Mouse (Mus musculus): Measurements from ENCODE around the gene Tmod2. TPM values are rescaled to one million over a fixed set of nuclear protein-coding genes. Genes with fewer than 3 reads are reported as not detected.
A peak's percentile ranks its signal among the peaks of the same experiment; 100 is the strongest.
"Not testable (repeated sequence)": the region's sequence is repeated elsewhere in the genome, so short reads cannot be mapped to it uniquely, and the experiment has no call there.

The Tmod2 gene
- polyA plus RNA-seq, 1 experiment from 2014 or later = 198 TPM

DNA sequence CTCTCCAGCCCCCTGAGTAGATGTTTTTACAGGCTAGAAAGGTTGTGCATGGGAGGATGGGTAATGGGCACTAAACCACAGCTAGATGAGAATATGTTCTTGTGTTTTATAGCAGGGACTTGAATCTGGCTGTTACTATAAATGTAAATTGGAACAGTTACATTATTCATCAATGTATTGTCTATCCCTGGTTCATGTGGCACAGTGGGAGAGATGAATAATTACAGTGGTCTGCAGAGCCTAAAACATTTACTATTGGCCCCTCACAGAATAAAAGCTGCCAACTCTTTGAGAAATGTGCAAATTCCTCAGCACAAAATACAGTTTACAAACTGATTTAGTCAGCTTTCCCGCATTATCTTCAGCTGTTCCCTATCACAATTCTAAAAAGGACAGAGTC, 74.7 kb downstream of the Tmod2 start:
- Histone ChIP-seq H3K27ac (no peak overlapping the region), H3K4me2 (no peak overlapping the region), H3K9ac (no peak overlapping the region; the same call in 1 of the 2 replicates), H3K27me3 (no peaks in the 10 kb centered on the region), H3K36me3 (peaks cover 3% of the 10 kb centered on the region; the same call in 1 of the 2 replicates), H3K4me3 (no peak overlapping the region), H3K4me1 (replicated peaks) (peaks cover 8% of the 10 kb centered on the region), H3K9me3 (no peaks in the 10 kb centered on the region)
- WGBS = 71% methylated on average over 1 of the region's 1 CpGs
- ATAC-seq (ENCODE audit: low FRiP score) = no peak

DNA sequence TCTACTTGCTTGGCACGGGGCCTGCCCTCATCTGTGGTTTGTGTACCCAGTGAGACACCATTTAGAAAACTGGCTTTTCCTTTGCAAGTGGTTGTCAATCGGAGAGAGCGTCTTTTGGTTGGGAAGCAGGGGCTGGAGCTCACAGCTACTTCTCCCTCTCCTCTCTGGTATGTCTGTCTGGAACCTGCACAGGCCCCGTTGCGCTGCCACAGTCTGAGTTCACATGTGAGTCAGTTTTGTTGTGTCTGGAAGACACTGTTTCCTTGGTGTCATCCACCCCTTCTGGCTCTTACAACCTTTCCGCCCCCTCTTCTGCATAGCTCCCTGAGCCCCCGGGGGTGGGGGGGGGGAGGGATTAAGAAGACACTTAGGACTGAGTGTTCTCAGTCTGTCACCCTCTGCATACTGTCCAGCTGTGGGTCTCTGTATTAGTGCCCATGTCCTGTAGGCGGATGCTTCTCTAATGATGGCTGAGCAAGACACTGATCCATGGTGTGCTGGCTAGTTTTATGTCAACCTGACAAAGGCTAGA, 76.6 kb downstream of the Tmod2 start:
- peaks cover 6% of the 10 kb centered on the region; the same call in 1 of the 2 replicates for H3K4me1 ChIP-seq (replicated peaks)
- ATAC-seq (ENCODE audit: low FRiP score) = no peak
- WGBS = 93% methylated on average over 8 of the region's 8 CpGs

DNA sequence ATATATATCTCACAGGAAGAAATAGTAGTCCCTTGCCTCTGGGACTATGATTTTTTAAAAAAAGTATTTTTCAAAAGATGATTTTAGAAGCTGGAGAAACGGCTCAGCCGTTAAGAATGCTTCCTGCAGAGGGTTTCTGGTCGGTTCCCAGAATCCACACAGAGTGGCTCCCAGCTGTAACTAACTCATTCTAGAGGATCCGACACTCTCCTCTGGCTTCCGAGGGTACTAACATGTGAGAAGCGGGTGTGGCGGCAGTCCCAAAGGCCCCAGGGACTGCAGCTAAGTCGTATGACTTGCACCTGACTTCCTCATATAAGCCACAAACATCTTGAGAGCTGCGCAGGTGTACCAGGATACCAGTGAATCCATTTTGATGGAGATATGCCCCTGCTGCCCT, 78.1 kb downstream of the Tmod2 start:
- H3K4me2 ChIP-seq; H3K9ac ChIP-seq; H3K27me3 ChIP-seq; H3K4me1 ChIP-seq (replicated peaks); H3K9me3 ChIP-seq; ATAC-seq (ENCODE audit: low FRiP score); H3K4me3 ChIP-seq; H3K27ac ChIP-seq: not testable (repeated sequence)
- H3K36me3 ChIP-seq = peaks cover 20% of the 10 kb centered on the region
- 80% methylated on average over 9 of the region's 9 CpGs for WGBS

More for the DNA sequence above, 76.6 kb downstream of the Tmod2 start:
- Histone ChIP-seq H3K4me3 (no peak overlapping the region), H3K27me3 (no peaks in the 10 kb centered on the region), H3K36me3 (peaks cover 9% of the 10 kb centered on the region), H3K9ac (no peak overlapping the region), H3K27ac (no peak overlapping the region), H3K9me3 (no peaks in the 10 kb centered on the region), H3K4me2 (no peak overlapping the region)

DNA sequence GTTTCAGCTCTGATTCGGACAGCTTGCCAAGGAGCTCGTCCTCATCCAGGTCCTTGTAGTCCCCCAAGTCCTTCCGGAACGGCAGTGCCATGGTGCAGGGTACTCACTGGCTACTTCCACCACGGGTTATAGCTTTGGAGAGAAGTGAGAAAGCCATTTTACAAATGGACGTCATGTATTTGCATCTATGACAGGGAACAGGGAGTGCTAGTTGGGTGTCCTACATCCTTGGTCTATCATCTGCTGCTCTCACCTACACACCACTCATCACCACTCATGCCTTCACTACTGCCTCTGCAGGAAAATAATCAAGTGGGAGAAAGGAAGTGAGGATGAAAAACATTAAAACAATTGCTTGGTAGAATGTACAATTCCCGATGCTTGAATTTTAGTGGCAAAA, 78.7 kb downstream of the Tmod2 start:
- Histone ChIP-seq H3K9ac (no peak overlapping the region), H3K27ac (no peak overlapping the region), H3K4me1 (replicated peaks) (peaks cover 6% of the 10 kb centered on the region; the same call in 1 of the 2 replicates), H3K27me3 (no peaks in the 10 kb centered on the region), H3K9me3 (no peaks in the 10 kb centered on the region), H3K4me3 (no peak overlapping the region), H3K4me2 (no peak overlapping the region), H3K36me3 (peaks cover 24% of the 10 kb centered on the region)
- WGBS = 95% methylated on average over 7 of the region's 7 CpGs
- no peak for ATAC-seq (ENCODE audit: low FRiP score)

DNA sequence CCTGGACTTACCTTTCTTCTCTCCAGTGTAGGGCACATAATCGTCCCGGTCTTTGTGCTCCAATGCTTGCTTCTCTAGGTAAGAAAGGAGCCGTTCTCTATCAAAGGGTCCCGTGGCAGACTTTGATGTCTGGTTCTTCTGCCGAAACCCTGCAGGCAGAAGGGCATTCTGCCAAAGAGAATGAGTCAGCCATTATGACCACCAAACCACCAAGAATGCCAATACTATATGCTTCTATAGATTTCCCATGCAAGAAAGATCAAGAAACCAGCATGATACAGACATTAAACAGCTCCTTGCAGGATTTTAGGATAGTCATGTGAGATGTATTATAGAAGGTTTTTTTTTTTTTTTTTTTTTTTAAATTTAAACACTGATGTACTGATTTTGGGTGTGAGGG, 81.8 kb downstream of the Tmod2 start:
- Histone ChIP-seq H3K36me3 (peaks cover 24% of the 10 kb centered on the region), H3K4me3 (no peak overlapping the region), H3K9me3 (no peaks in the 10 kb centered on the region), H3K27ac (no peak overlapping the region), H3K4me1 (replicated peaks) (no peaks in the 10 kb centered on the region), H3K4me2 (no peak overlapping the region), H3K27me3 (no peaks in the 10 kb centered on the region), H3K9ac (no peak overlapping the region)
- ATAC-seq (ENCODE audit: low FRiP score) = no peak
- WGBS = 73% methylated on average over 5 of the region's 5 CpGs

DNA sequence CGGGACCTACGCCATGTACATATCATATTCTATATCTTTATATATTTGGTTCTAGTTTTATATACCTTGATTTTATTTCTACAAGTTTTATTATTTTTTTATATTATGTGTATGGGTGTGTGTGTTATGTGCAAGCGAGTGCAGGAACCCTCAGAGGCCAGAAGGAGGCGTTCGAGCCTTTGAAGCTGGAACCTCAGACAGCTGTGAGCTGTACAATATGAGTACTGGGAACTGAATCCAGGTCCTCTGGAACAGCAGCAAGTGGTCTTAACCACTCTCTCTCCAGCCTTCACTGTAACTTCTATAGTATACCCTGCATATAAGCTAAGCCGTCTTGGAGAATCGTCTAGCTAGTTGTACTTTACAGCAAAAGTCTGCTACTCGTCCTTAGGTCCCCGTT, 83.0 kb downstream of the Tmod2 start:
- no peak overlapping the region for H3K27ac ChIP-seq
- ATAC-seq (ENCODE audit: low FRiP score) = no peak
- H3K9me3 ChIP-seq = no peaks in the 10 kb centered on the region
- H3K9ac ChIP-seq = no peak overlapping the region
- no peak overlapping the region for H3K4me2 ChIP-seq
- no peak overlapping the region for H3K4me3 ChIP-seq
- H3K27me3 ChIP-seq = no peaks in the 10 kb centered on the region
- H3K4me1 ChIP-seq (replicated peaks) = no peaks in the 10 kb centered on the region
- WGBS = 98% methylated on average over 9 of the region's 9 CpGs
- peaks cover 24% of the 10 kb centered on the region for H3K36me3 ChIP-seq

DNA sequence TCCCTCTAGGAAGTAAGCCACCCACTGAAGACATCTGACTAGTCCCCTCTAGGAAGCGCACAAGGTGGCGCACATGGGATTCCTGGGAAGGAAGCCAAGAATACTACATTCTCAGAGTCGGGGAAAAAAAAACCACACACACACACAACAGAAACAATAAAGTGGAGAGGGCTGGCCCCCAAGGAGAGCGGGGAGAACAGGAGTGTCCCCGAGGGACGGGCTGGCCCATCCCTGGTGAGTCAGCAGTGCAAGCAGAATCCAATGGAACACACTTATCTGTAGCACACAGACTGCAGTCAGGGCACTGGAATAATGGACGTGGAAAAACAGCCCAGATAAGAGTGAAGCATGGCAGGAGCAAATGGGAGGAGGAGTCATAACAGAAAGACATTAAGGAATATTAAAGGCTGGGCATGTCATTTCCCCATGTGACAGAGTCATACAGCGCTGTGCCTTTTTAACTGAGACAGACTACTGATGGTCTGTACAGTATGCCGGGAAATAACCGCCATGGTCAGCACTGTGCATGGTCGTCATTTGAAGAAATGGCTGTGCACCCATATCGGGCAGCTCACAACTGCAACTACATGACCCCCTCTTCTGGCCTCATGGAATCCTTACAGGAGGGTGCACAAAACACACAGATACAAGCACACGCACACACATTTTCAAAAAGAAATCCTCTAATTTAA, 83.6 kb downstream of the Tmod2 start:
- Histone ChIP-seq H3K27me3 (no peaks in the 10 kb centered on the region), H3K36me3 (peaks cover 24% of the 10 kb centered on the region), H3K4me2 (no peak overlapping the region), H3K27ac (no peak overlapping the region), H3K4me3 (no peak overlapping the region), H3K9ac (no peak overlapping the region), H3K4me1 (replicated peaks) (no peaks in the 10 kb centered on the region), H3K9me3 (no peaks in the 10 kb centered on the region)
- 74% methylated on average over 13 of the region's 13 CpGs for WGBS
- peak; percentile 43 for ATAC-seq (ENCODE audit: low FRiP score)

DNA sequence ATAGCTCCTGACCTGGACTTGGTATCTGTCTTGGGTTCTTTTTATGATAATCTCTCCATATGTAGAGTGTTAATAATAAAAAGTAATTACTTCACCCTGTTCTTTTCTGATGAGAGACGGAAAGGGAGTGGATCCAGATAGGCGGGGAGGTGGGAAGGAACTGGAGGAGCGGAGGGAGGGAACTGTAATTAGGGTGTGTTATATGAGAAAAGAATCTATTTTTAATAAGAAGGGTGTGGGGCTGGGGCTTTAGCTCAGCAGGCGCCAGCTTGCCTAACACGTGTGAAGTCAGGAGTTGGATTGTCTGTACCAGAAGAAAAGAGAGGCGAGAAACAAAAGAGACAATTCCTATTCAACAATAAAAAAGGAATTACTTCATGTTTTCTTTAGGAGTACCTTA, 87.5 kb downstream of the Tmod2 start:
- no peaks in the 10 kb centered on the region for H3K27me3 ChIP-seq
- no peak overlapping the region for H3K4me3 ChIP-seq
- WGBS = 50% methylated on average over 6 of the region's 6 CpGs
- H3K4me2 ChIP-seq = no peak overlapping the region
- H3K27ac ChIP-seq = no peak overlapping the region
- H3K36me3 ChIP-seq = peaks cover 19% of the 10 kb centered on the region
- ATAC-seq (ENCODE audit: low FRiP score) = no peak
- H3K4me1 ChIP-seq (replicated peaks) = no peaks in the 10 kb centered on the region
- no peak overlapping the region for H3K9ac ChIP-seq
- H3K9me3 ChIP-seq = no peaks in the 10 kb centered on the region

DNA sequence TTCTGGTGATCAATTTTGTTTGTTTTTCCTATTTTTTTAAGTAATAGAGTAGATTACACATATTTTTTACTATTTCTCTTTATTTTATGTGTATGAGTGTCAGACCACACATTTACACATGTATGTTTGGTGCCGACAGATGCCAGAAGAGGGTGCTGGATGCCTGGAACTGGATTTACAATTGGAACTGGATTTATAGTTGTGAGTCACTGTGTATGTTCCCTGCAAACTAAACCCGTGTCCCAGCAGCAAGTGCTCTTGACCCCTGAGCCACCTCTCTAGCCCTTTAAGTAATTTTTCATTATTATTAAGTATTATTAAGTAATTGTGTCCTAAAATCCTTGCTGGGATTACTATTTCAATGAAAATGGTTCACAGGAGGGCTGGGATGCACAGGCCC, 88.9 kb downstream of the Tmod2 start:
- Histone ChIP-seq H3K4me3 (no peak overlapping the region), H3K9ac (no peak overlapping the region), H3K27me3 (no peaks in the 10 kb centered on the region), H3K27ac (no peak overlapping the region), H3K36me3 (peaks cover 8% of the 10 kb centered on the region), H3K4me1 (replicated peaks) (no peaks in the 10 kb centered on the region), H3K4me2 (no peak overlapping the region), H3K9me3 (no peaks in the 10 kb centered on the region)
- 83% methylated on average over 2 of the region's 2 CpGs for WGBS
- no peak for ATAC-seq (ENCODE audit: low FRiP score)

DNA sequence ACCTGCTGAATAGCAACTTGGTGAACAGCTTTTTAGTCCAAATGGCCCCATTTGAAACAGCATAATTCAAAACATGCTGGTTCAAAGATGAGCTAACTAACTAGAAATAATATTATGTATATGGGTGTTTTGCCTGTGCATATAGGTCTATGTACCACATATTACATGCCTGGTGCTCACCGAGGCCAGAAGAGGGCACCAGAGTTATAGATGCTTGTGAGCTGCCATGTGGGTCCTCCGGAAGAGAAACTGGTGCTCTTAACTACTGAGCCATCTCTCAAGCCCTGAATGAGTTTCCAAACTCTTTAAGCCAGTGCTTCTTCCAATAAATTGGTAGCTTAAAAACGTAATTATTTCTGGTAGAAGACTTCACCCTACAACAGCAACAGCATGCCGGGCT, 89.3 kb downstream of the Tmod2 start:
- Histone ChIP-seq H3K36me3 (peaks cover 8% of the 10 kb centered on the region), H3K4me1 (replicated peaks) (no peaks in the 10 kb centered on the region), H3K27ac (no peak overlapping the region), H3K4me2 (no peak overlapping the region), H3K9me3 (no peaks in the 10 kb centered on the region), H3K9ac (no peak overlapping the region), H3K4me3 (no peak overlapping the region), H3K27me3 (no peaks in the 10 kb centered on the region)
- WGBS = 57% methylated on average over 4 of the region's 4 CpGs
- ATAC-seq (ENCODE audit: low FRiP score) = no peak; the same call in 1 of the 2 replicates

DNA sequence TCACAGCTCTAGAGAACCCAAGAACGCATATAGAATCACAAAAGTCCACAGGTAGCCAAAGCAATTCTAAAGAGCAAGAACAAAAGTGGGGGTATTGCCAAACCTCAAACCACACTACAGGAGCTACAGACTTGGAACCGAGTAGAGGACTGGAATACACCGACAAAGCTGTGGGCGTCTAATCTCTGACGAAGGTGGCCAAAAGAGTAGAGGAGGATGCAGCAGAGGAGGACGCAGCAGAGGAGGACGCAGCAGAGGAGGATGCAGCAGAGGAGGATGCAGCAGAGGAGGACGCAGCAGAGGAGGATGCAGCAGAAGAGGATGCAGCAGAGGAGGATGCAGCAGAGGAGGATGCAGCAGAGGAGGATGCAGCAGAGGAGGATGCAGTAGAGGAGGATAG, 90.2 kb downstream of the Tmod2 start:
- H3K4me1 ChIP-seq (replicated peaks) = no peaks in the 10 kb centered on the region
- no peak overlapping the region for H3K27ac ChIP-seq
- H3K4me2 ChIP-seq = no peak overlapping the region
- H3K9me3 ChIP-seq = no peaks in the 10 kb centered on the region
- no peak for ATAC-seq (ENCODE audit: low FRiP score)
- 95% methylated on average over 8 of the region's 8 CpGs for WGBS
- no peak overlapping the region for H3K9ac ChIP-seq
- H3K27me3 ChIP-seq = no peaks in the 10 kb centered on the region
- no peak overlapping the region for H3K4me3 ChIP-seq
- peaks cover 12% of the 10 kb centered on the region for H3K36me3 ChIP-seq

DNA sequence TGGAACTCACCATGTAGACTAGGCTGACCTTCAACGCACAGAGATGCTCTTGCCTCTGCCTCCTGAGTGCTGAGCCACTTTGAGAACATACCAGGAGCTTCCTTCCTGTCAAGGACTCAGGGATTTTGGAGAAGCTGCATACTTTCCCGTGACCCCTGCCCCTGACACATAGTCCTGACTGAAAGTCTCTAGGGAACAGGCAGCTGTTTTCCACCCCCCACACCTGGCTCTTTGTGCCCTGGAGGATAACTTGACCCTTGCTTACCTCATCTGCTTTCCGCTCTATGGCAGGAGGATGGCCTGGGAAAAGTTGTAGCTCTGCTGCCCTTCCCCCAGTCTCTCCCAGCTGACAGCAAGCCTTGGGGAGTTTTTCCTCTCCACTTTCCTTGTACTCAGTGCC, 93.4 kb downstream of the Tmod2 start:
- no peak for ATAC-seq (ENCODE audit: low FRiP score)
- Histone ChIP-seq H3K9ac (no peak overlapping the region), H3K9me3 (no peaks in the 10 kb centered on the region), H3K36me3 (peaks cover 20% of the 10 kb centered on the region), H3K4me3 (no peak overlapping the region), H3K4me1 (replicated peaks) (no peaks in the 10 kb centered on the region), H3K27ac (no peak overlapping the region), H3K27me3 (no peaks in the 10 kb centered on the region), H3K4me2 (no peak overlapping the region)
- 71% methylated on average over 3 of the region's 3 CpGs for WGBS

All from hindbrain, embryonic 13.5 days (tissue).